Mouse (Mus musculus) left cerebral cortex, adult 6 months (tissue): Measurements from ENCODE around the gene Ammecr1. TPM values are rescaled to one million over a fixed set of nuclear protein-coding genes. Genes with fewer than 3 reads are reported as not detected.

Source experiments
- long read RNA-seq, 2 experiments: library from polyadenylated mRNA; unstranded; transcript quantifications; one replicate each; pipeline ENCODE4 v2.0.0; 2019 to 2020
- polyA plus RNA-seq: library from polyadenylated mRNA; unstranded; fragments of <200 nt; fragmentation: Nextera tagmentation; gene quantifications from 2 replicates; pipeline ENCODE4 v1.2.3, GENCODE M21; 2021

Gene Ammecr1
- polyA plus RNA-seq, result 0.38 and 0.58 TPM in 2 replicates
- long read RNA-seq, experiment 1, result 0 reads
- long read RNA-seq, experiment 2, result 0 reads

GRCm38 (mm10) chrX:142966008-142966966 lies at the start of gene Ammecr1:
Gene Ammecr1, minus strand, starts transcription at chrX:142966728.

Other genes with a start within 250 kb of the Ammecr1 start
- 0.21 and 0.22 TPM in 2 replicates for gene Rtl9, start 132.9 kb upstream of the Ammecr1 start, polyA plus RNA-seq